ENCODE assay signal across 27 mouse cellular contexts in genomic region chr7:66150411-66150810, GRCm38 (mm10). TPM values are rescaled to one million over a fixed set of nuclear protein-coding genes. Genes with fewer than 3 reads are reported as not detected.
DNase-seq lines count a peak whose midpoint lies in the region; TF ChIP-seq lines count a peak whose summit lies in the region.
"Had no signal": no experiment of that assay in that cellular context is flagged by ENCODE, and none has a peak within 500 bp of the region (broad histone marks: within the 10 kb centered on the region; RNA-seq: fewer than 3 reads in every experiment).

No protein-coding gene starts in this region.

- DNase-seq in cerebellum, adult 11-12 months, result peak; percentile 22
- no peak for DNase-seq in cerebellum, adult 11 months
- no peak for DNase-seq in layer of hippocampus, adult 2 months (ENCODE audit: low spot score in 2 of 2)
- no peak for DNase-seq in layer of hippocampus, adult 9-11 months
- peak; percentile 47 for DNase-seq in Muller cell, postnatal 12 days (ENCODE audit: inconsistent ontology term)
- DNase-seq in cerebellum, postnatal 10 days, result peak; percentile 50 to 63
- DNase-seq in embryo, embryonic 11 days, result no peak
- DNase-seq in spleen, postnatal 4 days (ENCODE audit: low spot score in 2 of 2), result no peak
- DNase-seq: adrenal gland, postnatal 14 days; gastrocnemius, postnatal 10 days; kidney, adult 9 months; kidney, postnatal 10 days; right cerebral cortex, postnatal 14 days had no signal

- peak overlapping the region; percentile 14; the same call in 1 of the 2 replicates for H3K27ac ChIP-seq in layer of hippocampus, adult 2 months
- H3K27ac ChIP-seq: embryonic facial prominence, embryonic 10.5 days; embryonic facial prominence, embryonic 15.5 days; forebrain, embryonic 13.5 days; heart, embryonic 10.5 days; heart, embryonic 15.5 days; hindbrain, embryonic 12.5 days; hindbrain, postnatal 0 days; intestine, embryonic 15.5 days; limb, embryonic 12.5 days; liver, embryonic 15.5 days; lung, embryonic 15.5 days; midbrain, embryonic 13.5 days; neural tube, embryonic 13.5 days; stomach, embryonic 15.5 days had no signal

- TF ChIP-seq CTCF in layer of hippocampus, adult 2 months (conservative IDR thresholded peaks at IDR 0.05), result no peak

- H3K4me3 ChIP-seq in layer of hippocampus, adult 2 months, result no peak overlapping the region
- H3K4me3 ChIP-seq: embryonic facial prominence, embryonic 10.5 days; embryonic facial prominence, embryonic 15.5 days; forebrain, embryonic 13.5 days; heart, embryonic 10.5 days; heart, embryonic 15.5 days; hindbrain, embryonic 12.5 days; intestine, embryonic 15.5 days; limb, embryonic 12.5 days; liver, embryonic 15.5 days; lung, embryonic 15.5 days; midbrain, embryonic 13.5 days; neural tube, embryonic 13.5 days; stomach, embryonic 15.5 days had no signal

RNA-seq across cellular contexts. Expression of gene Chsy1, which starts 41.1 kb away (rescaled TPM):
- total RNA-seq in layer of hippocampus, adult 2 months (2021), result 10 to 100 TPM; 14.2 to 14.6 TPM

Comparison
In these comparisons a context has a peak if more than half of its experiments do, and no peak if none do; other contexts are left out.
1. DNase-seq: peak in cerebellum, adult 11-12 months (single experiment), Muller cell, postnatal 12 days (single experiment) and cerebellum, postnatal 10 days (2 of 2); none in cerebellum, adult 11 months (single experiment), layer of hippocampus, adult 2 months (0 of 2), layer of hippocampus, adult 9-11 months (single experiment), embryo, embryonic 11 days (single experiment) and spleen, postnatal 4 days (0 of 2).